Mouse (Mus musculus) kidney, adult 2 months (tissue): ENCODE results near the gene Grk6.
"Not testable (repeated sequence)": the region's sequence is repeated elsewhere in the genome, so short reads cannot be mapped to it uniquely, and the experiment has no call there.

ENCODE experiments used
- CTCF ChIP-seq: fragments of 200-500 bp; conservative IDR thresholded peaks from 2 replicates; pipeline ENCODE4 v1.5.1; 2011; ENCODE audit warnings: low read depth, mild to moderate bottlenecking, control low read depth, low read length, moderate library complexity, mixed read lengths; ENCODE audit not compliant: insufficient read depth, insufficient read length
- POLR2A ChIP-seq: fragments of 200-500 bp; IDR thresholded peaks from one replicate; pipeline ENCODE4 v1.6.1; 2011; ENCODE audit warnings: low read depth, low read length, control low read depth

DNA sequence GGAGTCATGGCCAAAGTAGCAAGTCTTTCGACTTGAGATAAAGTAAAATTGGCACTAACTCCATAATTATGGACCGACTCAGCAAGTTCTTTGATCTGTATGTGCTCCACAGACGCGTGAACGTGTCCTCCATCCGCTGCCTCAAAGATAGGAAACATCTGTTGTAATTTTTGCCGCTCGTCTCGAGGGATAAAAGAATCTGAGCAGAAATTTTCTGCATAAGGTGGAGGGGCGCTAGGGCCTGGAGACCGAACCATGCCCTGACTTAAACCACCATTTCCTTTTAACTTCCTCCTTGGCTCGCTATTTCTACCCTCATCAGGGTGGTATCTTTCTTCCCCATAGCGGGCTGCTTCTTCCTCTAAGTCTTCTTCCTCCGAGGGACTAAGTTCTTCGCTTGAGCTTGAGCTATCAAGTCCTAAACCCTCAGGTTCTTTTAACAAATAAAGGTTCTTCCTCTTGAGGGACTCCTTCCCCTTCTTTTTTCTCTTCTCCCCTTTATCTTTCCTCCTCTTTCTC is 7.7 kb upstream of the Grk6 start:
- TF ChIP-seq CTCF, POLR2A: not testable (repeated sequence)
